Mouse (Mus musculus): Measurements from ENCODE around the gene Pou3f3.

Gene Pou3f3

GRCm38 (mm10) chr1:42709431-42710160 lies 14.0 kb downstream of the Pou3f3 start:
- no peak for DNase-seq (ENCODE audit: low read depth, low spot score)

GRCm38 (mm10) chr1:42710234-42710633 lies 14.7 kb downstream of the Pou3f3 start:
- DNase-seq (ENCODE audit: low read depth, low spot score), result no peak

- DNase-seq (ENCODE audit: low read depth, low spot score), result no peak
These were observed 15.4 kb downstream of the Pou3f3 start for GRCm38 (mm10) chr1:42710995-42711394.

- DNase-seq (ENCODE audit: low read depth, low spot score), result no peak
These were observed 16.1 kb downstream of the Pou3f3 start for GRCm38 (mm10) chr1:42711456-42712310.

- no peak for DNase-seq (ENCODE audit: low read depth, low spot score)
These were observed 16.7 kb downstream of the Pou3f3 start for GRCm38 (mm10) chr1:42712311-42712690.

GRCm38 (mm10) chr1:42713104-42713932 lies 17.8 kb downstream of the Pou3f3 start:
- DNase-seq (ENCODE audit: low read depth, low spot score), result peak; percentile 42

GRCm38 (mm10) chr1:42714016-42714931 lies 18.7 kb downstream of the Pou3f3 start:
- DNase-seq (ENCODE audit: low read depth, low spot score), result peak; percentile 72

- DNase-seq (ENCODE audit: low read depth, low spot score), result no peak
These were observed 23.0 kb downstream of the Pou3f3 start for GRCm38 (mm10) chr1:42718549-42718948.

- DNase-seq (ENCODE audit: low read depth, low spot score), result no peak
These were observed 25.8 kb downstream of the Pou3f3 start for GRCm38 (mm10) chr1:42721353-42721752.

GRCm38 (mm10) chr1:42723769-42724300 lies 28.3 kb downstream of the Pou3f3 start:
- no peak for DNase-seq (ENCODE audit: low read depth, low spot score)

GRCm38 (mm10) chr1:42724881-42725280 lies 29.3 kb downstream of the Pou3f3 start:
- peak; percentile 11 for DNase-seq (ENCODE audit: low read depth, low spot score)

- peak; percentile 18 for DNase-seq (ENCODE audit: low read depth, low spot score)
These were observed 31.6 kb downstream of the Pou3f3 start for GRCm38 (mm10) chr1:42727161-42727560.

- no peak for DNase-seq (ENCODE audit: low read depth, low spot score)
These were observed 32.1 kb downstream of the Pou3f3 start for GRCm38 (mm10) chr1:42727676-42728075.

GRCm38 (mm10) chr1:42741383-42742241 lies 46.0 kb downstream of the Pou3f3 start:
- DNase-seq (ENCODE audit: low read depth, low spot score), result no peak

- no peak for DNase-seq (ENCODE audit: low read depth, low spot score)
These were observed 46.6 kb downstream of the Pou3f3 start for GRCm38 (mm10) chr1:42742242-42742560.

- DNase-seq (ENCODE audit: low read depth, low spot score), result no peak
These were observed 49.5 kb downstream of the Pou3f3 start for GRCm38 (mm10) chr1:42745047-42745446.

GRCm38 (mm10) chr1:42749536-42750292 lies 54.1 kb downstream of the Pou3f3 start:
- no peak for DNase-seq (ENCODE audit: low read depth, low spot score)
